Mouse (Mus musculus) hindbrain, embryonic 15.5 days (tissue): ENCODE results near the gene Ces3a. TPM values are rescaled to one million over a fixed set of nuclear protein-coding genes. Genes with fewer than 3 reads are reported as not detected.
"Not testable (repeated sequence)": the region's sequence is repeated elsewhere in the genome, so short reads cannot be mapped to it uniquely, and the experiment has no call there.

Experiments used
- ATAC-seq: fragments of 200-750 bp; cut with Nextera tagmentation; 2 replicates; pipeline ENCODE4 v1.8.0; 2017; ENCODE audit warnings: low read depth, moderate number of reproducible peaks, moderate TSS enrichment; ENCODE audit not compliant: low FRiP score
- H3K27ac ChIP-seq: fragments of 300-500 bp; sonication (generic); replicated peaks from 2 replicates; pipeline ENCODE4 v1.5.1; 2015; ENCODE audit warnings: mild to moderate bottlenecking, inconsistent platforms
- H3K27me3 ChIP-seq: fragments of 300-500 bp; sonication (generic); 2 replicates; pipeline ENCODE4 v1.6.1; 2015; ENCODE audit warnings: control low read depth, inconsistent platforms
- H3K36me3 ChIP-seq: fragments of 300-500 bp; sonication (generic); 2 replicates; pipeline ENCODE4 v1.6.1; 2015; ENCODE audit warnings: control low read depth, inconsistent platforms
- H3K4me1 ChIP-seq: fragments of 300-500 bp; sonication (generic); replicated peaks from 2 replicates; pipeline ENCODE4 v1.6.1; 2015; ENCODE audit warnings: control low read depth, inconsistent platforms
- H3K4me2 ChIP-seq: fragments of 300-500 bp; sonication (generic); 2 replicates; pipeline ENCODE4 v1.6.1; 2015; ENCODE audit warnings: moderate library complexity, mild to moderate bottlenecking, inconsistent platforms
- H3K4me3 ChIP-seq: fragments of 300-500 bp; sonication (generic); 2 replicates; pipeline ENCODE4 v1.5.1; 2015; ENCODE audit warnings: mild to moderate bottlenecking, inconsistent platforms
- H3K9ac ChIP-seq: fragments of 300-500 bp; sonication (generic); 2 replicates; pipeline ENCODE4 v1.6.1; 2015; ENCODE audit warnings: inconsistent platforms
- H3K9me3 ChIP-seq: fragments of 300-500 bp; sonication (generic); 2 replicates; pipeline ENCODE4 v1.6.1; 2016; ENCODE audit warnings: control low read depth, inconsistent platforms
- WGBS: fragments of 180-500 bp; shearing (Covaris S2); methylation state at CpG from one replicate; pipeline ENCODE4 v1.1.7; 2015; 5-methylcytosine and 5-hydroxymethylcytosine counted together
- polyA plus RNA-seq: library from polyadenylated mRNA; unstranded; fragments of >200 nt; fragmentation: Nextera tagmentation; extraction: Ambion mirVana; gene quantifications from 2 replicates; pipeline ENCODE4 v1.2.1, GENCODE M21; 2015

The Ces3a gene
- polyA plus RNA-seq, 1 experiment from 2014 or later = not detected

GRCm38 (mm10) chr8:105066761-105067160, 18.4 kb downstream of the Ces3a start:
- Histone ChIP-seq H3K9me3 (no peaks in the 10 kb centered on the region), H3K36me3 (no peaks in the 10 kb centered on the region), H3K27ac (no peak overlapping the region), H3K27me3 (no peaks in the 10 kb centered on the region), H3K4me2 (no peak overlapping the region), H3K4me3 (no peak overlapping the region), H3K9ac (no peak overlapping the region), H3K4me1 (no peaks in the 10 kb centered on the region)
- 13% methylated on average over 1 of the region's 1 CpGs for WGBS
- no peak for ATAC-seq

GRCm38 (mm10) chr8:105067905-105068304, 19.5 kb downstream of the Ces3a start:
- not testable (repeated sequence) for H3K4me2 ChIP-seq, H3K9me3 ChIP-seq, H3K27ac ChIP-seq, H3K4me1 ChIP-seq, H3K4me3 ChIP-seq, H3K27me3 ChIP-seq, ATAC-seq, H3K9ac ChIP-seq, H3K36me3 ChIP-seq
- WGBS = 75% methylated on average over 7 of the region's 7 CpGs

DNA sequence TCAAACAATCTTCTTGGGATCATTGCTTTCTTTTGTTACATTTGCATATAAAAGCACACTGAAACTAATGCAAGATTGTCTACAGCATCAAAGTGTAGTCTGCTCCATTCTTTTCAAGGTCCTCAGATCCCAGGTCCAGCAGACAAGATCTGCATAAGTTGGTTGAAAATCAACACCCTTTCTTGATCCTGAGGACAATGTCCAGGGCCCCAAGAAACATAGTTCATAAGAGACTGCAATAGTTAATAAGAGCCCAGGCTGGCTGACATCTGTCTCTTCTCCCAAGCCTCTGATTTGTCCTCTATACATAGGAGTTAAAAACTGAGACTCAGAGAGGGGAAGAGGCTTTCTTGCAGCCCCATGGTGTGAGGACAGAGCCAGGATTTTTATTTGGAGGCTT, 20.6 kb downstream of the Ces3a start:
- Histone ChIP-seq H3K27ac (no peak overlapping the region), H3K9me3 (no peaks in the 10 kb centered on the region), H3K4me2 (no peak overlapping the region), H3K27me3 (no peaks in the 10 kb centered on the region), H3K36me3 (no peaks in the 10 kb centered on the region), H3K9ac (no peak overlapping the region), H3K4me1 (no peaks in the 10 kb centered on the region), H3K4me3 (no peak overlapping the region)
- ATAC-seq = no peak

GRCm38 (mm10) chr8:105076601-105077000, 28.2 kb downstream of the Ces3a start:
- Histone ChIP-seq H3K27me3 (no peaks in the 10 kb centered on the region), H3K9me3 (no peaks in the 10 kb centered on the region), H3K4me3 (no peak overlapping the region), H3K27ac (no peak overlapping the region), H3K4me1 (no peaks in the 10 kb centered on the region), H3K36me3 (no peaks in the 10 kb centered on the region), H3K4me2 (no peak overlapping the region), H3K9ac (no peak overlapping the region)
- ATAC-seq = no peak
- WGBS = 94% methylated on average over 4 of the region's 4 CpGs

GRCm38 (mm10) chr8:105077071-105077470, 28.7 kb downstream of the Ces3a start:
- no peaks in the 10 kb centered on the region for H3K4me1 ChIP-seq
- no peak overlapping the region for H3K9ac ChIP-seq
- no peak for ATAC-seq
- WGBS = 67% methylated on average over 6 of the region's 6 CpGs
- no peaks in the 10 kb centered on the region for H3K36me3 ChIP-seq
- no peak overlapping the region for H3K4me2 ChIP-seq
- H3K27ac ChIP-seq = no peak overlapping the region
- H3K4me3 ChIP-seq = no peak overlapping the region
- H3K27me3 ChIP-seq = no peaks in the 10 kb centered on the region
- H3K9me3 ChIP-seq = no peaks in the 10 kb centered on the region

DNA sequence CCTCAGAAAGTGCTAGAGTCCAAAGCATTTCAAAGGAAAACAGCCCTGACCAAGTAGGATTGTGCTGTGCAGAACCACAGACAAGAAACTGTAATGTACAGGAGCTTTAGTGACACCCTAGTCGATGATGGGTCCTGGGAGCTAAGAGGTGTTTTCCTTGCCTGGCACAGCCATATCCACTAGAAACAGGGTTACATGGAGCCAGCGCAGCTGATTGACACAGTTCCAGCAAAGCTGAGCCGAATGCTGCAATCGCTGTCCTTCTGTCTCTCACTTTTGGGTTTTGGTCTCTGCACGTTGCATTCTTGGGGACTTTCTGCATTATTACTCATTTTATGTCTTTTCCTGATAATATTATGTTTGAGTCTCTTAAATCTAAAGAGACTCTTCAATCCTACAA, 30.2 kb downstream of the Ces3a start:
- WGBS = 94% methylated on average over 5 of the region's 5 CpGs
- no peaks in the 10 kb centered on the region for H3K9me3 ChIP-seq
- H3K36me3 ChIP-seq = no peaks in the 10 kb centered on the region
- no peaks in the 10 kb centered on the region for H3K27me3 ChIP-seq
- H3K4me2 ChIP-seq = no peak overlapping the region
- H3K4me1 ChIP-seq = no peaks in the 10 kb centered on the region
- H3K9ac ChIP-seq = no peak overlapping the region
- H3K27ac ChIP-seq = no peak overlapping the region
- ATAC-seq = no peak
- H3K4me3 ChIP-seq = no peak overlapping the region

GRCm38 (mm10) chr8:105080814-105081336, 32.5 kb downstream of the Ces3a start:
- no peak for ATAC-seq
- no peaks in the 10 kb centered on the region for H3K4me1 ChIP-seq
- H3K27me3 ChIP-seq = no peaks in the 10 kb centered on the region
- no peak overlapping the region for H3K4me3 ChIP-seq
- H3K27ac ChIP-seq = no peak overlapping the region
- no peak overlapping the region for H3K4me2 ChIP-seq
- H3K36me3 ChIP-seq = no peaks in the 10 kb centered on the region
- WGBS = 77% methylated on average over 5 of the region's 5 CpGs
- H3K9me3 ChIP-seq = no peaks in the 10 kb centered on the region
- no peak overlapping the region for H3K9ac ChIP-seq

GRCm38 (mm10) chr8:105083449-105084050, 35.1 kb downstream of the Ces3a start, which contains the start of gene Ces3b:
Gene Ces3b (plus strand): TSS chr8:105083753.
- no peaks in the 10 kb centered on the region for H3K9me3 ChIP-seq
- 84% methylated on average over 7 of the region's 7 CpGs for WGBS
- H3K27me3 ChIP-seq = no peaks in the 10 kb centered on the region

GRCm38 (mm10) chr8:105088166-105088565, 39.8 kb downstream of the Ces3a start:
- not testable (repeated sequence) for H3K9me3 ChIP-seq, H3K4me1 ChIP-seq, H3K9ac ChIP-seq, H3K4me2 ChIP-seq, H3K4me3 ChIP-seq, ATAC-seq, H3K36me3 ChIP-seq, H3K27me3 ChIP-seq, H3K27ac ChIP-seq
- 87% methylated on average over 5 of the region's 5 CpGs for WGBS

More at GRCm38 (mm10) chr8:105083449-105084050, 35.1 kb downstream of the Ces3a start, which contains the start of gene Ces3b:
- Histone ChIP-seq H3K9ac (no peak within 1 kb of the TSS), H3K4me2 (no peak within 1 kb of the TSS), H3K4me1 (no peaks in the 10 kb centered on the region), H3K27ac (no peak within 1 kb of the TSS), H3K4me3 (no peak within 1 kb of the TSS), H3K36me3 (no peaks in the 10 kb centered on the region)
- no peak for ATAC-seq

DNA sequence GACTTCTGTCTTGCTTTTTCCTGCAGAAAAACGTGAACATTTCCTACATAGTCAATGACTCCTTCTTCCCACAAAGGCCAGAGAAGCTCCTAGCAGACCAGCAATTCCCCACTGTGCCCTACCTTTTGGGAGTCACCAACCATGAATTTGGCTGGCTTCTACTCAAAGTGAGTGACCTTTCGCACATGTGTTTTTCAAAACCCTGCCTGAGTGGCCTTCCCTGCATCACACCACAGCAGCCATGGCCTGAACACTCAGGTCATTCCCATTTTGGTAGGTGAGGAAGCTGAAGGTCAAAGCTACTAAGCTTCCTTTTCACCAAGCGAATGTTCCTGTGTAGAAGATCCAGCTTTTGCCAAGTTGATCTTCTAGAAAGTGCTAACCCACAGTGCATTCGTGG, 40.2 kb downstream of the Ces3a start:
- Histone ChIP-seq H3K9me3 (no peaks in the 10 kb centered on the region), H3K9ac (no peak overlapping the region), H3K36me3 (no peaks in the 10 kb centered on the region), H3K27me3 (no peaks in the 10 kb centered on the region), H3K4me2 (no peak overlapping the region), H3K4me1 (no peaks in the 10 kb centered on the region), H3K4me3 (no peak overlapping the region), H3K27ac (no peak overlapping the region)
- ATAC-seq = no peak
- 75% methylated on average over 4 of the region's 4 CpGs for WGBS

GRCm38 (mm10) chr8:105093992-105094391, 45.6 kb downstream of the Ces3a start:
- H3K9me3 ChIP-seq = no peaks in the 10 kb centered on the region
- H3K4me1 ChIP-seq = no peaks in the 10 kb centered on the region
- H3K4me2 ChIP-seq = no peak overlapping the region
- no peak for ATAC-seq
- no peaks in the 10 kb centered on the region for H3K36me3 ChIP-seq
- no peak overlapping the region for H3K9ac ChIP-seq
- no peak overlapping the region for H3K4me3 ChIP-seq
- no peak overlapping the region for H3K27ac ChIP-seq
- WGBS = 77% methylated on average over 3 of the region's 3 CpGs
- no peaks in the 10 kb centered on the region for H3K27me3 ChIP-seq

GRCm38 (mm10) chr8:105102101-105102785, 53.8 kb downstream of the Ces3a start:
- ATAC-seq, H3K36me3 ChIP-seq, H3K4me1 ChIP-seq, H3K4me2 ChIP-seq, H3K27ac ChIP-seq, H3K9me3 ChIP-seq, H3K27me3 ChIP-seq, H3K4me3 ChIP-seq, H3K9ac ChIP-seq: not testable (repeated sequence)
- 81% methylated on average over 4 of the region's 4 CpGs for WGBS
